Mouse (Mus musculus): ENCODE results near the gene Rgl1.

Gene Rgl1

GRCm38 (mm10) chr1:152766032-152766772, at the start of gene Rgl1, which contains the start of gene Arpc5:
Rgl1 (minus strand) TSS chr1:152766351.
Arpc5 (plus strand) TSS chr1:152766542.
- in situ Hi-C loops (cut with MboI; ENCODE audit: low sequenced_read_pairs) = no loop called here

GRCm38 (mm10) chr1:152815265-152815701, 49.1 kb upstream of the Rgl1 start:
- in situ Hi-C loops (cut with MboI; ENCODE audit: low sequenced_read_pairs) = no loop called here

DNA sequence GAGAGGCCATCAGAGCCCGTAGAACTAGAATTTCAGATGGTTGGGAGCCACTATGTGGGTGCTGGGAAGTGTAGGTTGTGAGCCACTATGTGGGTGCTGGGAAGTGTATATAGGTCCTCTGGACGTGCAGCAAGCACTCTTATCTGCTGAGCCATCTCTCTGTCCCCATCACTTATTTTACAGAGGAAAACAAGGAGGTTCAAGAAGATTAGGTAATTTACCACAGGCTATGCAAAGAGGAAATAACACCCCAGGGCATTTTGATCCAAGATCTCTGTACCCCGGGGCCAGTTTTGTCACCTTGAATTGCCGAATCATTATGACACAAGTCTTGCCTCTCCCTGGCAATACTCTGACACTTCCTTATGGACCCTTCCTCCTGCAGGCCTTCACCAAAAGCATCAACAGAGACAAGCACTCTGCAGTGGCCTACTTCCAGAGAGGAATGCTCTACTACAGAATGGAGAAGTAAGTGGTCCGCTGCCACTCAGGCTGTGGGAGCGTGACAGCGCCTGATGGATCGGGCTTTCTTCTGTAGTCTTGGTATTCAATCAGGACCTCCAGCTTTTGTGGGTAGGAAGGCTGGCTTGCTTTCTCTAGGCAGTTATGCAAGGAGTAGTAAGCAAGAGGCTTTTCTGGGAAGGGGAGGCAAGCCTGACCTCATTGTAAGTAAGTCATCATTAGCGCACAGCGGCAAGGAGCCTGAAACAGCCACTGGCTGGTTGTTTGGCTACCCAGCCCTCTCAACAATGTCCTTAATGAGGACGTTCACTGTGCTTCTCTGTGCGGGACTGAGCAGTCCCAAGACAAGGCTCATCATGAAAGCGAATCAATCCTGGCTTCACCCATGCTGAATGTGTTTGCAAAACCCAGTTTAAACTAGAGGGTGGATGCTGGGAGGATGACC, 44.6 kb upstream of the Rgl1 start:
- in situ Hi-C loops (cut with MboI; ENCODE audit: low sequenced_read_pairs) = no loop called here

- in situ Hi-C loops (cut with MboI; ENCODE audit: low sequenced_read_pairs) = no loop called here
These were observed 43.5 kb upstream of the Rgl1 start for GRCm38 (mm10) chr1:152809541-152810252.

DNA sequence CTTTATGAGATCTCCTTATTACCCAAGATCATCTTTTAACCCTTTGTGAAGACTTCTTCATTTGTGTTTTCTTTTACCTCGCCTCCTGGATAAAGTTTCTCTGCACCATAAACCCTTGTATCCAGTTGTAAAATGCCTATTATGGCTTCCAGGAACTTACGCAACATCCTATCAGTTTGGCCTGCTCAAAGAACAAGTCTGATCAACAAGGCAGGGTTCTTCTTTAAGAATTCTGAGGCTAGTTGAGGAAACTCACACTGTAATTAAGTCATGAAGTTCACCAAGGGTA, 42.2 kb upstream of the Rgl1 start:
- in situ Hi-C loops (cut with MboI; ENCODE audit: low sequenced_read_pairs) = no loop called here

DNA sequence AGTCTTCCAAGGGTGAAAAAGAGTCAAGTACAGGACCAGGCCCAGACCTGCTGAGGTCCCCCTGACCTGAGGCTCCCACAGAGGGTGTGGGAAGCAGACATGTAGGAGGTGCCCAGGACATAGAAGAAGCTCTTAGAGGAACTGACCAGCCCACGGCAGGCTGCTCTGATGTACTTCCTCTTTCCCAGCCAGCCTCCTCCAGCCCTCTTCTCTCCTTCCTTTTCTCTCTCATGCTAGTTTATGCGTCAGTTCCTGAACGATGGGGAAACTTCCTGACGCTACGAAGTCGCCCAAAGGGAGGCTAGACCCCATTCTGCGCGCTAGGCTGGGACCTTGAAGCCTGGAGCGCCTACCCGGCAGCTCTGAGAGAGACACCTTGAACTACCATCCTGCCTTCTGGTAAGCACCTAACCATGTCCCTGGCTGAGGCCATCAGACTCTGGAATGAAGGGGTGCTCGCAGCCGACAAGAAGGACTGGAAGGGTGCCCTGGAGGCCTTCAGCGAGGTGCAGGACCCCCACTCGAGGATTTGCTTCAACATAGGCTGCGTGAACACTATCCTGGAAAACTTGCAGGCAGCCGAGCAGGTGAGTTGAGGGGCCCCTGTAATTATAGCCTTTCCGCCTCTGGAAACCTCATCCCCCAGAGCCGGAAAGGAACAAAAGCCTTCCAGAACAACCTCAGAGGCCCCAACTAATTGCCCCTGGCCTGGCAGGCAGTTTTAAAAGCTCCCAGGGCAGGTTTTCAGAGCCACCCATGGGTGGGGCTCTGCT, 41.7 kb upstream of the Rgl1 start:
- in situ Hi-C loops (cut with MboI; ENCODE audit: low sequenced_read_pairs) = no loop called here

DNA sequence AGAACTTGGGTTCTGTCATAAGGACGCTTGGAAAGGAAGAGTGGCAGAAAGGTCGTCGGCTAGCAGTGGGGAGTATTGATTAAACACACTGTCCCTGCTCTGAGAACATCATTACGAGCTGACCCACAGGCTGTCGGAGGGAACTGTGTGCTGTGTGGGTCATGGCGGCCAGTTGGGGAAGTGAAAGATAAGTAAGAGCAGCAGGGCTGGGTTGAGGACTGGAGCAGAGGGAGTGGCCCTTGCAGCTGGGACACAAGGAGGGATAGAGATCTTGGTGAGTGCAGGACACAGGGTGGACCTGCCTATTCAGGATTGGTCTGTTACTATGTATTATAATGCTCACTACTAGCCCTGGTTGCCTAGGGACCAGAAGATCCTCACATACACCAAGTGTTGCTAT, 38.8 kb upstream of the Rgl1 start:
- in situ Hi-C loops (cut with MboI; ENCODE audit: low sequenced_read_pairs) = no loop called here

DNA sequence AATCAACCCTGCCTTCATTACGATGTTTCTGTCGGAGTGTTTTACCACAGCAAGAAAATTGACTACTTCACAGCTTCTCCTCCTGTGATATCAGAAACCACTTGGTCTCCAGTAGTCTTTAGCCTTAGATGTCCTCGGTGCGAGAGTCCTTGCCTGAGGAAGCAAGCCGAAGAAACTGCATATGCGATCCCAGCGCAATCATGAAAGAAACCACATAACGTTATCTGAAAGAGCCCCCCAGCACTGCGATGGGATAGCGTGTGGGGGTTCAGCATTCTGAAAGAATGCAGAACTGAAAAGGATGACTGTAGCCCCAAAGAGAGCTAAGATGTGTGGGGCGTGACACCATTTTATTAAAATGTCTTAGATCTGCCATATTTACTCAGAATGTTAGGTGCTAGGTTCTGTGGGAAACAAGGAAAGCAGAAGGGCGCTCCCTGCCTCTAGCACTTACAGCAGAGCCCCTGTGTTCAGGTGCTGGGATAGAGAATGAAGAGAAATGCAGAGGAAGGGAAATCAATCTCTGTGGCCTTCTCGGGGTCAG, 34.6 kb upstream of the Rgl1 start:
- in situ Hi-C loops (cut with MboI; ENCODE audit: low sequenced_read_pairs) = no loop called here

GRCm38 (mm10) chr1:152799897-152800296, 33.7 kb upstream of the Rgl1 start, which contains the start of gene Ncf2:
Ncf2 (plus strand) TSS chr1:152800194.
- in situ Hi-C loops (cut with MboI; ENCODE audit: low sequenced_read_pairs) = no loop called here

GRCm38 (mm10) chr1:152798125-152798524, 32.0 kb upstream of the Rgl1 start:
- in situ Hi-C loops (cut with MboI; ENCODE audit: low sequenced_read_pairs) = no loop called here

DNA sequence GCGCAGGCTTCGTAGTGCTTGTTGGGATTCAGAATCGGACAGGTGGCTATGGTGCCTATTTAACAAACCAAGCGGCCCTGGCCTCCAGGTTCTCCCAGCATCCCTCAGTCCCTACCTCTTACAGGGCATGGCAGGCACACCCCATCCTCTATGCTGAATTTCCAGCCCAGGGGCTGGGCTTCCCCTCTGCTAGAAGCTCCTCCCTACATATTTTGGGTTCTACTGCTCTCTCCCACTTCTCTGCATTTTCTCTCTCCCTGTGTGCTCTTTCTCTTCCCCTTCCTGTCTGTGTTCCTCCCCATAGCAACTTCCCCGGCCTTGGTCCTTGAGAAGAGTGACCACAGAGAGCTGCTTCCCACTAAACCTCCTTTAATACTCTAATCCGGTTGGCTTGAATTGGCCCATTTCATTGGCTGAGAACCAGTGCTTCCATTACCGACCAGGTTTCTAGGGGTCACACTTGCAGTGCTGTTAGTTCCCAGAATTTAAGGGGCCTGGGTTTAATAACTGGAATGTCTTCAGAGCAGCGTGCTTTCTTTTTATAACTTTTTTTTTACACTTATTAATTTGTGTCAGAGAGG, 30.6 kb upstream of the Rgl1 start:
- in situ Hi-C loops (cut with MboI; ENCODE audit: low sequenced_read_pairs) = no loop called here

DNA sequence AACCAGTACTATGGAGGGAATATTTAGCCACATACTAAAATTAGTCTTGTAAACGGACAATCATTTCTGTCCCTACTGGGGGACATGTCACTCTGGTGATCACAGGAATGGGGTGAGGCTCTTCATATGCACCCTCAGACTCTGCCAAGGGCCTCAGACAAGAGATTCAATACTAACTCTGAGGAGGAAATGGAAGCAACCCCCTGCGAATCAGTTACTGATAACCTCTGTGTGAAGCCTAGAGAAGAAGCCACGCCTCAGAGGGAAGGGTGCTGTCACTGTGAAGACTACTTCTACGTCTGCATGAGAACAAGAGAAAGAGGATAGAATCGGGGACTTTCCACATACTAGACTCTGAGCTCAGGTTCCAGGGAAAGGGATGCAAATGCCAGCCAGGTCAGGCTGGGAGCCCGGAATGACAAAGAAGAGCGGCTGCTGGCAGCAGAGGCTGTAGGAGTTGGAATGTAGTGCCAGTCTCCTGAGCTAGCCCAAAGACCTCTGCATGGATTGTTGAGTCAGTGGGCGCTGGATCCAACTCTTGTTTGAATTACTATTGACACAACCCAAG, 29.6 kb upstream of the Rgl1 start:
- in situ Hi-C loops (cut with MboI; ENCODE audit: low sequenced_read_pairs) = no loop called here

GRCm38 (mm10) chr1:152793495-152794130, 27.5 kb upstream of the Rgl1 start:
- in situ Hi-C loops (cut with MboI; ENCODE audit: low sequenced_read_pairs) = no loop called here

GRCm38 (mm10) chr1:152792736-152793494, 26.8 kb upstream of the Rgl1 start:
- in situ Hi-C loops (cut with MboI; ENCODE audit: low sequenced_read_pairs) = no loop called here

DNA sequence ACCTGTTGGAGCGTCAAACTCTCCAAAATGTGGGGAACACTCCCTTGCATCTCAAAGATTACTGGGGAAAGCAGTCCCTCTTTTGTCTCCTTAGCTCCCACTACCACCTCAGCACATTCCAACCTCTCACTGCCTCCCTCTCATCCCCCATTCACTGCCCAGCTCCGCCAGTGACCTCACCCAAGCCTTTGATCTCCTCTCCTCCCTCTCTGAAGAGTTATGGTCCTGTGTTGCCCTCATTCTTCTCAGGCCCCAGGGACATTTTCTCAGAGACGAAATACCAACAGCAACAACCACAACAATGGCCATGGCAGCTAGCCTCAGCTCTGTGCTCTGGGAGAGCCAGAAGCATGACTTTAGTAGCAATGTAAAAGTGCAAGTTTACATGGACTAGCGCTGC, 25.1 kb upstream of the Rgl1 start:
- in situ Hi-C loops (cut with MboI; ENCODE audit: low sequenced_read_pairs) = no loop called here

DNA sequence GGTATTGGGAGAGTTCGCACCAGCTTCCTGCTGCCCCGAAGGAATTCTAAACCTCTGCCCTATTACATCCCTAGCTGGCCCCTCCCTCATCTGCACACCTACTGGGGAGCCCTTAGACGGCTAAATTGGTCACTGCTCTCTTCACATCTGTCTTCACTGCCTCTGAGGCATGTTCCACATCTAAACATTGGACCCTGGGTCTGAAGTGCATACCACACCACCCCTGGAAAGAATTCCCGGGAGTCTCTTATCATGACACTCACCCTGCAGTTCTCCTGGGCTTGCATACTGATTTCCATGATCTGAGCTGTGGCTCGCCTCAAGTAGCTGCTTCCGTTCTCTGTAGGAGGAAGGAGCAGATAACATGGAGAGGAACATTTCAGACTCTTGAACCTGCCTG, 24.7 kb upstream of the Rgl1 start:
- in situ Hi-C loops (cut with MboI; ENCODE audit: low sequenced_read_pairs) = no loop called here

GRCm38 (mm10) chr1:152790254-152790653, 24.1 kb upstream of the Rgl1 start:
- in situ Hi-C loops (cut with MboI; ENCODE audit: low sequenced_read_pairs) = no loop called here

- in situ Hi-C loops (cut with MboI; ENCODE audit: low sequenced_read_pairs) = no loop called here
These were observed 22.0 kb upstream of the Rgl1 start for GRCm38 (mm10) chr1:152788121-152788660.

All from CH12F3 (cell line).